Mouse (Mus musculus) heart, adult 9 months (tissue): ENCODE data around the gene Olfr76.
"Not testable (repeated sequence)": the region's sequence is repeated elsewhere in the genome, so short reads cannot be mapped to it uniquely, and the experiment has no call there.

Experiments
- DNase-seq, 2 experiments: peaks; one replicate each; pipeline ENCODE4 v3.0.0; 2022; ENCODE audit warnings: low spot score in 2 of 2

Olfr76 gene

GRCm38 (mm10) chr19:12123103-12123502 is at the start of gene Olfr76:
TSS of gene Olfr76 (minus strand) at chr19:12123203.
- DNase-seq: no peak

DNA sequence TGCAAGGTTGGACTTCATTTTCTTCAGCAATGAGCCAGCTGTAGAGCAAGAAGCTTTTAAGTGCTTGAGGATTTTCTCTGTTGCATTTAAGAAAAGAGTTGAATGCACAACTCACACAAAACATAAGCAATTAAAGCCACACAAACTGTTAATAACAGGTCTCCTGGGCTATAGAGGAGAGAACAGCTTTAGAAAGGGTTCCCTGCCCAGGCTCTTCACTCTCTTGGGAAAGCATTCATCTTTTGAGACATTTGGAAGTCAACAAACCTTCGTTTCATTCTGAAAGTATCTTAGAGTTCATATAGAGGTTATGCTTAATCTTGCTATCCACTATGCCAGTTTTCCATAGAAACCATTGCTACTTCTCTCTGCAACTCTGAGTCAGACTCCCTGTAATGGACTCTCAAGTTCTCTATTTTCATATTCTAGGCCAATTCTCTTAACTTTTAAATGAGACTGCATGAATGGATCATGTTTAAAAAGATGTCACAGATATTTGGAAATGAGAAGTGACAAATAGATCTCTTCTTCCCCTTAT is 47.1 kb upstream of the Olfr76 start, which contains the start of gene Olfr1555-ps1:
Gene Olfr1555-ps1 (minus strand): TSS at position 51 of the 538 bp plus-strand sequence.
- DNase-seq: not testable (repeated sequence)

DNA sequence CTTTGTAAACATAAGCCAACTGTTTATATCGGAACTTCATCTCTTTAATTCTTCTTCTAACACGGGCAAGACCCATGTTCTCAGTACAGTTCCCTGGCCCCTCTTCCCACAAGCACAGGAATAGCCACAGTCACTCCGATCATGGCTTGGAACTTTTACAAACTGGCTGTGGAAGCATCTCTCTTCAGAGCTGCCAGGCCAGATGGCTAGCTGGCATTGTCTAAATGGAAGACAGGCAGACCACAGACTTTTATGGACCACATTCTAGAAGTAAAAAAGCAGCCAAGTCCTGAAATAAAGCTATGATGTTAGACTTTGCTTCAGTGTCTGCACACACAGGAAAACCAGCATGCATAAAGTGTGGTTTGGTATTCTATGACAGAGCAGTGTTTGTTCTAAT is 22.4 kb upstream of the Olfr76 start:
- DNase-seq: no peak

DNA sequence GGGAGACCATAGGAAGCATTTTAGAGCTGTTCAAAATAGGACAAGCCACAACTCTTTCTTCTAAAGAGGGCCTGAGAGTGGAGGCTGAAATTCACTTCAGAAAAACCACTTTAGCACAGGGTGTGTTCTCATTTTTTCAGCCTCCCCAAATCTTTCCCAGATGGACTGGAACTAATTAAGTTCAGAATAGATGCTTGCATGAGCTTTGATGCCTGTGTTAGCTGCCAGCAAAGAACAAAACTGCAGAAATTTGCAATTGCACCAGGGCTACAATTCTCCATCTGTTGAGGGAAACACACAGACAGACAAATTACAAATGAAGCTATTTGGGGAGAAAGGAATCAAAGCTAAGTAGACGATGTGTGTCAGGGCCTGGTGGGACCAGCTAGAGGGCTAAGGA is 20.4 kb upstream of the Olfr76 start:
- no peak for DNase-seq

DNA sequence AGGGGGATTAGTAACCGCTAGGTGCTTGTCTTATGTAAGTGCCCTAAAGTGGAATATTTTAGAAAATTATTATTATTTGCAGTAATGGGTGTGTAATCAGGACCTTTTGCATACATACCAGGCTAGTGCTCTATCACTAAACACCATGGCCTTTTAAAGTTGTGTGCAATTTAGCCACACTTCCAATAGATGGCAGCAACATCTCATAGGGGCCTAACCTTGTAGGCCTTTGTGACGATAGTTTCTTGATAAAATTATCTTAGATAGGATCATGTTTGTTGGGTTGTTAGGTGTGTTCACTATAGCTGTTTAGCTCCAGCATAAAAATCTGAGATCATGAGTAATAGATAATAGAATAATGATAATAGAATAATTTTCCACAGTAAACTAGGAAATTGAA is 11.3 kb upstream of the Olfr76 start:
- DNase-seq: no peak

GRCm38 (mm10) chr19:12116464-12116863 is 6.5 kb downstream of the Olfr76 start:
- no peak for DNase-seq

- DNase-seq: no peak
These were observed 7.2 kb downstream of the Olfr76 start, which contains the start of gene Olfr1428 for GRCm38 (mm10) chr19:12115797-12116196. TSS of gene Olfr1428 (minus strand) at chr19:12115897.

- no peak for DNase-seq
These were observed 9.2 kb downstream of the Olfr76 start for GRCm38 (mm10) chr19:12113807-12114206.

GRCm38 (mm10) chr19:12104541-12104940 is 18.5 kb downstream of the Olfr76 start:
- DNase-seq: no peak

GRCm38 (mm10) chr19:12103234-12103633 is 19.8 kb downstream of the Olfr76 start, which contains the start of gene Olfr1427:
TSS of gene Olfr1427 (minus strand) at chr19:12103334.
- no peak for DNase-seq

DNA sequence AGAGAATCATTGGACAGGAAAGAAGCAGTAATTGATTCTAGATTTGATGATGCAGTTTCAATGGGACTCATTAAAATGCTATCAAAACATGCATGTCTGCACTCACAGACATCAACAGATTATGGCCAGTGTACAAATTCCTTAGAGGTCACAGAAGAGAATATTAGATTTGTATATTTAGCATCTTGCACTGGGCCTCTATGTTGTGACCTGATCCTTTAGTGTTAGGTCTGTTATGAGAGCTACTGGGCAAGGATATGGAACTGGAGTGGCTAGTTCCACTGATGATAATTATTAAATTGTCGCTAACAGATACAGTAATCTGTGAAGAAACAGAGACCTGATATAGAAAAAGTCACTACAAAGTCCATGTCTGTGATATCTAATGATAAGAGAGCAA is 31.1 kb downstream of the Olfr76 start, which contains the start of gene Olfr1426:
Gene Olfr1426 (minus strand): TSS at position 101 of the 400 bp plus-strand sequence.
- no peak for DNase-seq

DNA sequence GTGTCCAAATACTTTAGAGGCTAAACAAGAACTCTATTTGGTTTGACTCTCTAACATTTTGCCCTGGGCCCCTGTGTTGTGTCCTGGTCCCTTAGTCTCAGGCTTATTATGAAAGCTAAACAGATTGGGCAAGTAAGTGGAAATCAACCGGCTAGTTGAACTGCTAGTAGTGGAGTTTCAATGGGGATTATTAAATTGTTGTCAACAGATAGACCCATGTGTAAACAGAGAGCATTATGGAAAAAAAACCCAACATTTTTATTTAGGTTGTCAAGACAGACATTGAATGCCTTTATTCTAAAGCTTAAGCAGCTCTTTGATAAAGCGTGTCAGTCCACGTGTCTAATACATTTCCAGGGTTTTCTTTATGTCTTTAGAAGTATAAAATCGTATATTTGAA is 45.4 kb downstream of the Olfr76 start, which contains the start of gene Olfr1425:
Gene Olfr1425 (minus strand): TSS at position 101 of the 400 bp plus-strand sequence.
- not testable (repeated sequence) for DNase-seq

DNA sequence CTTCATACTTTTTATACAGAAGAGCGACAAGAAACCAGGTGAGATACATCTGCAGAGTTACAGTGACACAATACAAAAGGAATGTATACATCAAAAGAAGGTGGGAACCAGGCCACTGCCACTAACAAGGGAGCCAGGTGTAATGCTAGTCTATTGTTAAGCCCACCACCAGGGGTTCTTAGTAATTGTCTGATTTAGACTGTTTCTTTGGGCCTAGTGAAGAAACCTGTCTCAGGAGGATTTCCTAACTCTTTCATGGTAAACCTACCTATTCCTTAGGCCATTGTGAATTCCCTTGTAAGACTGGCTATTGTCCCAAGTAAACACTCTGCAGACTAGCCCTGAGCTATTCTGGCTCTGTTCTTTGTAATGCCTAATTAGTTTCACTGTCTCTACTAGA is 53.5 kb downstream of the Olfr76 start:
- DNase-seq: not testable (repeated sequence)
